Mouse (Mus musculus): ENCODE measurements around the gene Racgap1. TPM values are rescaled to one million over a fixed set of nuclear protein-coding genes. Genes with fewer than 3 reads are reported as not detected.

The Racgap1 gene
- polyA plus RNA-seq, 1 experiment from 2014 or later, result 138 TPM

GRCm38 (mm10) chr15:99603216-99603615, 48.2 kb downstream of the Racgap1 start:
- DNase-seq (ENCODE audit: low spot score), result no peak
- peak overlapping the region; percentile 56; the same call in 1 of the 2 replicates for H3K27ac ChIP-seq
- H3K9me3 ChIP-seq (replicated peaks), result no peaks in the 10 kb centered on the region
- 89% methylated on average over 7 of the region's 7 CpGs for WGBS
- H3K4me1 ChIP-seq, result peaks cover 59% of the 10 kb centered on the region
- H3K4me3 ChIP-seq, result no peak overlapping the region
- H3K36me3 ChIP-seq, result no peaks in the 10 kb centered on the region
- peaks cover 77% of the 10 kb centered on the region for H3K27me3 ChIP-seq (ENCODE audit: low read depth, poor library complexity, severe bottlenecking)

- Histone ChIP-seq H3K27me3 (ENCODE audit: low read depth, poor library complexity, severe bottlenecking) (peaks cover 86% of the 10 kb centered on the region), H3K4me1 (peaks cover 56% of the 10 kb centered on the region), H3K9me3 (replicated peaks) (no peaks in the 10 kb centered on the region), H3K4me3 (no peak overlapping the region), H3K36me3 (no peaks in the 10 kb centered on the region), H3K27ac (no peak overlapping the region)
- DNase-seq (ENCODE audit: low spot score), result no peak
- 75% methylated on average over 17 of the region's 17 CpGs for WGBS
These were observed 49.1 kb downstream of the Racgap1 start for GRCm38 (mm10) chr15:99602206-99602820.

GRCm38 (mm10) chr15:99601823-99602120, 49.7 kb downstream of the Racgap1 start:
- WGBS, result 35% methylated on average over 5 of the region's 5 CpGs
- no peaks in the 10 kb centered on the region for H3K9me3 ChIP-seq (replicated peaks)
- no peak for DNase-seq (ENCODE audit: low spot score)
- no peaks in the 10 kb centered on the region for H3K36me3 ChIP-seq
- no peak overlapping the region for H3K4me3 ChIP-seq
- peaks cover 90% of the 10 kb centered on the region for H3K27me3 ChIP-seq (ENCODE audit: low read depth, poor library complexity, severe bottlenecking)
- peak overlapping the region; percentile 47; the same call in 1 of the 2 replicates for H3K27ac ChIP-seq
- peaks cover 56% of the 10 kb centered on the region for H3K4me1 ChIP-seq

GRCm38 (mm10) chr15:99600986-99601822, 50.3 kb downstream of the Racgap1 start, which contains the start of gene Aqp6:
TSS of gene Aqp6 (plus strand) at chr15:99601400.
- 68% methylated on average over 22 of the region's 22 CpGs for WGBS
- H3K4me3 ChIP-seq, result peak within 1 kb of the TSS; percentile 4; the same call in 1 of the 2 replicates
- peaks cover 55% of the 10 kb centered on the region for H3K4me1 ChIP-seq
- no peaks in the 10 kb centered on the region for H3K9me3 ChIP-seq (replicated peaks)
- H3K27ac ChIP-seq, result peak within 1 kb of the TSS; percentile 47
- H3K36me3 ChIP-seq, result no peaks in the 10 kb centered on the region
- peaks cover 88% of the 10 kb centered on the region for H3K27me3 ChIP-seq (ENCODE audit: low read depth, poor library complexity, severe bottlenecking)
- DNase-seq (ENCODE audit: low spot score), result no peak

GRCm38 (mm10) chr15:99599245-99600070, 52.0 kb downstream of the Racgap1 start:
- peaks cover 56% of the 10 kb centered on the region for H3K4me1 ChIP-seq
- H3K9me3 ChIP-seq (replicated peaks), result no peaks in the 10 kb centered on the region
- WGBS, result 61% methylated on average over 17 of the region's 17 CpGs
- no peaks in the 10 kb centered on the region for H3K36me3 ChIP-seq
- peaks cover 85% of the 10 kb centered on the region for H3K27me3 ChIP-seq (ENCODE audit: low read depth, poor library complexity, severe bottlenecking)
- H3K4me3 ChIP-seq, result no peak overlapping the region
- H3K27ac ChIP-seq, result peak overlapping the region; percentile 9; the same call in 1 of the 2 replicates
- DNase-seq (ENCODE audit: low spot score), result no peak

GRCm38 (mm10) chr15:99597596-99597995, 53.9 kb downstream of the Racgap1 start:
- no peaks in the 10 kb centered on the region for H3K36me3 ChIP-seq
- no peak for DNase-seq (ENCODE audit: low spot score)
- no peak overlapping the region for H3K4me3 ChIP-seq
- peaks cover 88% of the 10 kb centered on the region for H3K27me3 ChIP-seq (ENCODE audit: low read depth, poor library complexity, severe bottlenecking)
- H3K4me1 ChIP-seq, result peaks cover 40% of the 10 kb centered on the region
- no peak overlapping the region for H3K27ac ChIP-seq
- H3K9me3 ChIP-seq (replicated peaks), result no peaks in the 10 kb centered on the region
- 46% methylated on average over 8 of the region's 8 CpGs for WGBS

GRCm38 (mm10) chr15:99596841-99597240, 54.6 kb downstream of the Racgap1 start:
- Histone ChIP-seq H3K27ac (no peak overlapping the region), H3K4me1 (peaks cover 34% of the 10 kb centered on the region), H3K36me3 (no peaks in the 10 kb centered on the region), H3K4me3 (no peak overlapping the region), H3K9me3 (replicated peaks) (no peaks in the 10 kb centered on the region), H3K27me3 (ENCODE audit: low read depth, poor library complexity, severe bottlenecking) (peaks cover 90% of the 10 kb centered on the region)
- WGBS, result 56% methylated on average over 7 of the region's 7 CpGs
- no peak for DNase-seq (ENCODE audit: low spot score)

- Histone ChIP-seq H3K27ac (no peak overlapping the region), H3K4me1 (peaks cover 28% of the 10 kb centered on the region), H3K36me3 (no peaks in the 10 kb centered on the region), H3K27me3 (ENCODE audit: low read depth, poor library complexity, severe bottlenecking) (peaks cover 90% of the 10 kb centered on the region), H3K9me3 (replicated peaks) (no peaks in the 10 kb centered on the region), H3K4me3 (no peak overlapping the region)
- DNase-seq (ENCODE audit: low spot score), result peak; percentile 96
- WGBS, result 1% methylated on average over 7 of the region's 7 CpGs
These were observed 55.3 kb downstream of the Racgap1 start for GRCm38 (mm10) chr15:99596056-99596687.

GRCm38 (mm10) chr15:99594951-99595350, 56.5 kb downstream of the Racgap1 start:
- Histone ChIP-seq H3K4me3 (no peak overlapping the region), H3K9me3 (replicated peaks) (no peaks in the 10 kb centered on the region), H3K36me3 (no peaks in the 10 kb centered on the region), H3K27ac (no peak overlapping the region), H3K27me3 (ENCODE audit: low read depth, poor library complexity, severe bottlenecking) (peaks cover 90% of the 10 kb centered on the region), H3K4me1 (peaks cover 35% of the 10 kb centered on the region)
- 86% methylated on average over 10 of the region's 10 CpGs for WGBS
- no peak for DNase-seq (ENCODE audit: low spot score)

GRCm38 (mm10) chr15:99592877-99593276, 58.6 kb downstream of the Racgap1 start:
- H3K9me3 ChIP-seq (replicated peaks), result no peaks in the 10 kb centered on the region
- H3K36me3 ChIP-seq, result no peaks in the 10 kb centered on the region
- WGBS, result 91% methylated on average over 5 of the region's 5 CpGs
- DNase-seq (ENCODE audit: low spot score), result no peak
- H3K4me1 ChIP-seq, result peaks cover 39% of the 10 kb centered on the region
- peaks cover 94% of the 10 kb centered on the region for H3K27me3 ChIP-seq (ENCODE audit: low read depth, poor library complexity, severe bottlenecking)
- H3K27ac ChIP-seq, result no peak overlapping the region
- no peak overlapping the region for H3K4me3 ChIP-seq

- Histone ChIP-seq H3K4me3 (no peak overlapping the region), H3K27me3 (ENCODE audit: low read depth, poor library complexity, severe bottlenecking) (peaks cover 94% of the 10 kb centered on the region), H3K9me3 (replicated peaks) (no peaks in the 10 kb centered on the region), H3K36me3 (no peaks in the 10 kb centered on the region), H3K27ac (no peak overlapping the region), H3K4me1 (peaks cover 32% of the 10 kb centered on the region)
- WGBS, result 82% methylated on average over 8 of the region's 8 CpGs
- DNase-seq (ENCODE audit: low spot score), result no peak
These were observed 59.3 kb downstream of the Racgap1 start for GRCm38 (mm10) chr15:99592177-99592576.

GRCm38 (mm10) chr15:99590429-99591084, 60.9 kb downstream of the Racgap1 start, which contains the start of gene Aqp5:
TSS of gene Aqp5 (plus strand) at chr15:99590782.
- Histone ChIP-seq H3K36me3 (no peaks in the 10 kb centered on the region), H3K4me3 (peak within 1 kb of the TSS; percentile 51), H3K9me3 (replicated peaks) (no peaks in the 10 kb centered on the region), H3K27me3 (ENCODE audit: low read depth, poor library complexity, severe bottlenecking) (peaks cover 100% of the 10 kb centered on the region), H3K27ac (no peak within 1 kb of the TSS), H3K4me1 (peaks cover 18% of the 10 kb centered on the region)
- WGBS, result 3% methylated on average over 64 of the region's 83 CpGs
- peak; percentile 63 for DNase-seq (ENCODE audit: low spot score)

All from limb, embryonic 10.5 days (tissue).